Mouse (Mus musculus): ENCODE measurements around the gene Otulinl. TPM values are rescaled to one million over a fixed set of nuclear protein-coding genes. Genes with fewer than 3 reads are reported as not detected.

Gene Otulinl
- 121 TPM for total RNA-seq (2023)

DNA sequence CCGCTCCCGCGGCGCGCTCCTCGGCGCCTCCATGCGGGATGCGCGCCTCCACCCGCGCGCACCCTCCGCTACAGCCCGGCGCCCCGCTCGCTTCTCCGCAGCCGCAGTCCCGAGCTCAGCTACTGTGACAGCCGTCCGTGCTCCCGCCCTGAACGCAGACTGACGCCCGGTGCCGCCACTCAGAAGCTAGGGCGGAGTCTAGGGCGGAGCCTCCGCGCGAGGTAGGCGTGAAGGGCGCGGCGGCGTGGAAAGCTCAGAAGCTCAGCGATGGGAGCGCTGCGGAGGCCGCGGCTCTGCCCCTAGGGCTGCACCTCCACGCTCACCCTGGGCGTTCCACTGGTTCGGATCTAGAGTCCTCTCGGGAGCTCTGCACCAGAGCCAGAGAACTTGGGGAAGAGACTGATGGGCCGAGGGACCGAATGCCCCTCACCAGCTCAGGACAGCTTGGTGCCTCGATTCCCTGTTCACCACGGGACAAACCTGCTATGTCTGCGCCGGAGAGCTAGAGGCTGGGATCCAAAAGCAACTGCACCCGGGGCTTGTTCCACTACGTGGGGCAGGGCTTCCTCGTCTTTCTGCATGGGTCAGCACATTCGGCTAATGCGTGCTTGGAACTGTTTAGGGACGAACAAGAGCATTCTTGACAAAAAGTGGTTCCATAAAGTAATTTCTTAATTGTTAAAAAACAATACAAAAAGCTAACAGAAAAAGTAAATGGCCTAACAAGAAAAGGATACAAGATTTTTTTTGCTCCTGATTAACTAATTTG, at the start of gene Otulinl:
Otulinl (minus strand) TSS at position 161 of the 769 bp plus-strand sequence.

DNA sequence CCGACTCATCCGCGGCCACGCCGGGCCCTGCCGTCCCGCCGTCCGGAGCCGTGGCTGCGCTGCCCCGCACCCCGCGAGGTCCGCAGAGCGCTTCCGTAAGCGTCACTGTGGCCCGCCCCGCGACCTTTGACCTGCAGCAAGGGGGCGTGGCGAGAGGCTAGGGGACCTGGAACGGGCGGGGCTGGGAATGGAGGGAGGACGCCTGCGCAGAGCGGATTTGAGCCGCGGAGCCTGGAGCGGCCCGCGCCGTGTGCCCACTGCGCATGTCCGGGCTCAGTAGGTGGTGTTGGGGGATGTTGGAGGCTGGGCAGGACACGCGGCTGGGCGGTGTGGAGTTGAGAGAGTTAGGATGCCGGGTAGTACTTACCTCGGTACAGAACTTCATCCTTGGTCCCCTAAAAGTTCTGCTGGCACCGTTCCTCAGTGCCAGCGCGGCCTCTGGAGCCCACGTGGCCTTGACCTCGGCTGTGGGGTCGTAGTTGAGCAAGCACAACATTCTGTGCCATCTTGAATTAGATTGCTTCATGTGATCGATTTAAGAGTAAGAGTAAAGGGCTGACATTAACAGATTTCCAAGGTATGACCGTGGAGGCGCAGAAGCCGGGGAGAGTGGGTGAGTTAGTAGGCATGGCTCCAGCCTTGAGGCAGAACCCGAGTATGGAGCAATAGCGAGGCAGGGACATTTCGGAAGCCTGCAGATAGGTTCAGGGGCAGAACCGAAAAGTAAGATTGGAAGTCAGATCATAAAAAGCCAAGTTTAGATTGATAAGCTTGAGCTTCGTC, 50.6 kb downstream of the Otulinl start, which contains the start of gene Otulin:
Otulin (minus strand) TSS at position 93 of the 783 bp plus-strand sequence.

Other genes with a start within 250 kb of the Otulinl start
- 26.1 TPM for gene Ank, start 214.9 kb downstream of the Otulinl start, total RNA-seq (2023)
- gene Otulin, start 50.9 kb downstream of the Otulinl start, total RNA-seq (2023): 97.2 TPM